Mouse (Mus musculus): ENCODE data around the gene Tmem140.

Gene Tmem140

DNA sequence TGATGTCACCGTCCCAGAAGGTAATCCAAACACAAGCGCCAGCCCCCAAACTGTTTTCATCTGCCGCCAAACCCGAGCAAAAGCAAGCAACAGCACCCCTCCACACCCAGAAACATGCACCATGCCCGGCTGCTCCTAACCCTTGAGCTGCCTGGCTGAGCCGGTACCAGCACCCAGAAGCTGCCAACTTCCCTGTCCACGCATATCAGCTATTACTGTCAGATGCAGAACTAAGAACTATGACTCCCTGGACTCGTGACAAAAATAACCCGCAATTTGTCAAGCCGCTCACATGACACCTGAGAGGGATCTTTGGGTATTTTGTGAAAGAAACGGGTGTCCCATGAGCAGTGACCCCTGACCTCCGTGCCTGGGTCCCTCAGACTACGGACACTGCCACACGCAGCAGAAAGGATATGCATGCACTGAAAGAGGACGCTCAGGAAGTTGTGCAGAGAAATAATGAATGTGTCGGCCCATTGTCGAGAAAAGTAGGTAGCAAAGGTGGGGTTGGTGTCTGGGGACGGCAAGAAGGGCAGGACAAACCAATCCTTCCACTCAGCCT lies 44.8 kb downstream of the Tmem140 start:
- no peak for DNase-seq (ENCODE audit: extremely low read depth, low read depth, low spot score)

GRCm38 (mm10) chr6:34909631-34910345 lies 46.8 kb downstream of the Tmem140 start:
- DNase-seq (ENCODE audit: extremely low read depth, low read depth, low spot score), result no peak

GRCm38 (mm10) chr6:34910371-34911219 lies 47.6 kb downstream of the Tmem140 start, which contains the start of gene Wdr91:
Gene Wdr91 (minus strand): TSS chr6:34910876.
- no peak for DNase-seq (ENCODE audit: extremely low read depth, low read depth, low spot score)

- no peak for DNase-seq (ENCODE audit: extremely low read depth, low read depth, low spot score)
Observed at GRCm38 (mm10) chr6:34913341-34914040, 50.5 kb downstream of the Tmem140 start.

DNA sequence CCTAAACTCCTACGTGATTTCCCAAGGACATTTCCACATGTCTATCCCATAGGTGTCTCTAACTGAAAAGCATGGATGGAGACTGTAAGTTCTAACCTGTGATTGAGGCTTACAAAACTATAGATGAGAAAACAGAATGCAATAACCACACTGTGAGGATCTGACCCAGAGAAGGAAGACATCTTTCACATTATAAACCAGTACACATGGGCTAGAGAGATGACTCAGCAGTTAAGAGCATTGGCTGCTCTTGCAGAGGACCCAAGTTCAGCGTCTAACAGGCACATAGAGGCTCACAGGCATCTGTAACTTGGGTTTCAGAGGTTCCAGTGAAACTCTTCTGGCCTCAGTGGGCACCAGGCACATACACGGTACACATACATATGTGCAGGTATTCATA lies 51.5 kb downstream of the Tmem140 start:
- no peak for DNase-seq (ENCODE audit: extremely low read depth, low read depth, low spot score)

GRCm38 (mm10) chr6:34919146-34919545 lies 56.2 kb downstream of the Tmem140 start:
- no peak for DNase-seq (ENCODE audit: extremely low read depth, low read depth, low spot score)

GRCm38 (mm10) chr6:34919956-34920355 lies 57.0 kb downstream of the Tmem140 start, which contains the start of gene Stra8:
Gene Stra8 (plus strand): TSS chr6:34920163.
- DNase-seq (ENCODE audit: extremely low read depth, low read depth, low spot score), result no peak

DNA sequence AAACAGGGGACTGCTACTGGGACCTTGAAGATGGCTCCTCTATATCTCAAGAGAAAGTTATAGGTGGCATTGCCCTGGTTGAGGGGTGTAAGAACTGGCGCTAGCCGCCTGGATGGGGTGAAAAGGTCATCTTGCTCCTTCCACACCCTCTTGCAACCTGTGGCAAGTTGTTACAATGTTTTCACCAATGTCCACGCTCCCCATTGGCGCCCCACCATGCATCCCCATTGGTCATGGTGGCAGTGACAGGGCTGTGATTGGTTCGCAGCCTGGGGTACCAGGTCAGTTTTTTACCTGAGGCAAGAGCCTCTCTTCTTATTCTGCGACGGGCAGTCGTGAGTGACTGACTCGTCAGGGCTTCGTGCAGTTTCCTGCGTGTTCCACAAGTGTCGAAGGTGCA lies 57.7 kb downstream of the Tmem140 start:
- no peak for DNase-seq (ENCODE audit: extremely low read depth, low read depth, low spot score)

DNA sequence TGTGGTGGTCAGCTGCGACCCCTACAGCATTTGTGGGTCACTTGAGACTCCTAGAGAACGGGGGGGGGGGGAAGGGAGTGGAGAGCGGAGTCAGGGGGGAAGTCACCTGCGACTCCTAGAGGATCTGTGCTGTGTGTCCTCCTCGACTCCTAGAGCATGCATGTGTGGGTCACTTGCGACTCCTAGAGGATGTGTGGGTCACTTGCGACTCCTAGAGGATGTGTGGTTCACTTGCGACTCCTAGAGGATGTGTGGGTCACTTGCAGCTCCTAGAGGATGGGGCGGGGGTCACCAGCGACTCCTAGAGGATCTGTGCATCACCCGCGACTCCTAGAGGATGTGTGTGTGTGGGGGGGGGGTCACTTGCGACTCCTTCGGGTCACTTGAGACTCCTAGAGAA lies 59.0 kb downstream of the Tmem140 start:
- DNase-seq (ENCODE audit: extremely low read depth, low read depth, low spot score), result no peak

Measured in fat pad, adult 2 months (tissue).